Mouse (Mus musculus) megakaryocyte, adult 5-6 weeks (primary cell): ENCODE results near the gene Gas2. TPM values are rescaled to one million over a fixed set of nuclear protein-coding genes. Genes with fewer than 3 reads are reported as not detected.
A peak's percentile ranks its signal among the peaks of the same experiment; 100 is the strongest.

ENCODE experiments used
- ATAC-seq: 2 replicates; pipeline ENCODE4 v1.8.0; 2016; ENCODE audit warnings: mild to moderate bottlenecking, inconsistent platforms; ENCODE audit not compliant: poor library complexity, severe bottlenecking
- total RNA-seq, 2 experiments: library from RNA; stranded (forward) in 1 of 2; stranded (reverse) in 1 of 2; fragments of 153-499, 151-499 nt in 1 of 2; fragments of 221-1000, 200-1000 nt in 1 of 2; gene quantifications; 2 replicates each; pipeline versions ENCODE4 v1.2.3 to v1.2.4; 2015 to 2017

The Gas2 gene
- total RNA-seq, 2 experiments from 2014 or later, result 3.9 to 4.3 TPM

- ATAC-seq, result no peak
Measured at GRCm38 (mm10) chr7:51960698-51961374, 99.0 kb downstream of the Gas2 start.

- ATAC-seq, result no peak
Measured at GRCm38 (mm10) chr7:51962219-51962952, 100.6 kb downstream of the Gas2 start.

- ATAC-seq, result no peak
Measured at GRCm38 (mm10) chr7:51964681-51965080, 102.9 kb downstream of the Gas2 start.

- ATAC-seq, result no peak
Measured at GRCm38 (mm10) chr7:51967581-51967980, 105.8 kb downstream of the Gas2 start.

GRCm38 (mm10) chr7:51969379-51969778 is 107.6 kb downstream of the Gas2 start:
- no peak for ATAC-seq

GRCm38 (mm10) chr7:51972252-51972855 is 110.5 kb downstream of the Gas2 start:
- ATAC-seq, result peak; percentile 87

GRCm38 (mm10) chr7:51973091-51973490 is 111.3 kb downstream of the Gas2 start:
- ATAC-seq, result no peak

- ATAC-seq, result no peak
Measured at GRCm38 (mm10) chr7:51973526-51973925, 111.7 kb downstream of the Gas2 start.

GRCm38 (mm10) chr7:51975181-51975580 is 113.4 kb downstream of the Gas2 start:
- peak; percentile 39; the same call in 1 of the 2 replicates for ATAC-seq

- ATAC-seq, result peak; percentile 80
Measured at GRCm38 (mm10) chr7:51979271-51979670, 117.5 kb downstream of the Gas2 start.

GRCm38 (mm10) chr7:51982303-51982702 is 120.5 kb downstream of the Gas2 start:
- 0 out of 2 replicates have a peak, but pooled peaks have one; percentile 6 for ATAC-seq

- no peak for ATAC-seq
Measured at GRCm38 (mm10) chr7:51985763-51986162, 123.9 kb downstream of the Gas2 start.

- ATAC-seq, result peak; percentile 92
Measured at GRCm38 (mm10) chr7:51986909-51987308, 125.1 kb downstream of the Gas2 start.

GRCm38 (mm10) chr7:51991020-51991419 is 129.2 kb downstream of the Gas2 start:
- ATAC-seq, result peak; percentile 9; the same call in 1 of the 2 replicates

GRCm38 (mm10) chr7:52005511-52006295 is 143.9 kb downstream of the Gas2 start, which contains the start of gene Svip:
Gene Svip (minus strand): TSS chr7:52006018.
- ATAC-seq, result peak; percentile 83

- peak; percentile 13; the same call in 1 of the 2 replicates for ATAC-seq
Measured at GRCm38 (mm10) chr7:52006296-52006630, 144.4 kb downstream of the Gas2 start.

- no peak for ATAC-seq
Measured at GRCm38 (mm10) chr7:52007138-52007537, 145.3 kb downstream of the Gas2 start.

- no peak for ATAC-seq
Measured at GRCm38 (mm10) chr7:52013457-52013856, 151.6 kb downstream of the Gas2 start.

- ATAC-seq, result peak; percentile 56; the same call in 1 of the 2 replicates
Measured at GRCm38 (mm10) chr7:52015180-52015579, 153.4 kb downstream of the Gas2 start.

GRCm38 (mm10) chr7:52015628-52016027 is 153.8 kb downstream of the Gas2 start, which contains the start of gene 1700015G11Rik:
Gene 1700015G11Rik (minus strand): TSS chr7:52015728.
- ATAC-seq, result no peak

GRCm38 (mm10) chr7:52022039-52022438 is 160.2 kb downstream of the Gas2 start:
- ATAC-seq, result peak; percentile 57
